ENCODE assay signal across 11 mouse cellular contexts in the genomic region with DNA sequence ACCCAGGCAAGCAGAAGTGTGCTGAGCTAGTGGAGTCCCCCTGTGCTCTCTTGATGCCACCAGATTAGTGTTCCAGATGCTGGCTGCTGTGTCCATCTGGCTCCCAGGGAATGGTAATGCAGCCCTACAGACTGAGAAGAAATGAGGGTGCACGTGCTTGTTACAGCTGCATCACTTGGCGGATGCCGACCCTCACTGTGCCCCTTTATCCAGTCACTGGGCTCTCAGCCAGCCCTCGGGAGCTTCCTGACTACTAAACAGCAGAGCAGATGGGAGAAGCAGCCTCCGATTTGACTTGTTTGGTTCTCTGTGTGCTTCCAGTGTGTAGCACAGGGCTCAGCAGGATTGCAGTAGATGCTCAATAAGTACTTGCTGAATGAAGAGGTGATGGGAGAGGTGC.
A peak's percentile ranks its signal among the peaks of the same experiment; 100 is the strongest.
DNase-seq lines count a peak whose midpoint lies in the region; ATAC-seq lines count a peak whose summit lies in the region.
"Had no signal": no experiment of that assay in that cellular context is flagged by ENCODE, and none has a peak within 500 bp of the region (broad histone marks: within the 10 kb centered on the region; RNA-seq: fewer than 3 reads in every experiment).

No protein-coding gene starts in this region.

- peaks cover 13% of the 10 kb centered on the region for H3K4me1 ChIP-seq in hindbrain, embryonic 13.5 days (replicated peaks)
- no peaks in the 10 kb centered on the region for H3K4me1 ChIP-seq in hindbrain, embryonic 10.5 days (replicated peaks)
- H3K4me1 ChIP-seq in forebrain, embryonic 15.5 days, result peaks cover 5% of the 10 kb centered on the region; the same call in 1 of the 2 replicates
- H3K4me1 ChIP-seq in kidney, embryonic 15.5 days, result peaks cover 7% of the 10 kb centered on the region
- H3K4me1 ChIP-seq: megakaryocyte, embryonic 14.5 days had no signal

- no peak overlapping the region for H3K9ac ChIP-seq in hindbrain, embryonic 13.5 days
- H3K9ac ChIP-seq in forebrain, embryonic 15.5 days (replicated peaks), result no peak overlapping the region
- no peak overlapping the region for H3K9ac ChIP-seq in kidney, embryonic 15.5 days
- H3K9ac ChIP-seq: heart, embryonic 12.5 days had no signal

- no peak overlapping the region for H3K27ac ChIP-seq in hindbrain, embryonic 13.5 days
- H3K27ac ChIP-seq in hindbrain, embryonic 10.5 days, result no peak overlapping the region
- H3K27ac ChIP-seq in forebrain, embryonic 15.5 days (replicated peaks), result no peak overlapping the region
- H3K27ac ChIP-seq in kidney, embryonic 15.5 days, result no peak overlapping the region

- no peaks in the 10 kb centered on the region for H3K9me3 ChIP-seq in hindbrain, embryonic 13.5 days
- no peaks in the 10 kb centered on the region for H3K9me3 ChIP-seq in hindbrain, embryonic 10.5 days
- H3K9me3 ChIP-seq in forebrain, embryonic 15.5 days, result no peaks in the 10 kb centered on the region
- H3K9me3 ChIP-seq in kidney, embryonic 15.5 days (replicated peaks), result no peaks in the 10 kb centered on the region
- H3K9me3 ChIP-seq: heart, embryonic 12.5 days; megakaryocyte, embryonic 14.5 days had no signal

- ATAC-seq in hindbrain, embryonic 13.5 days (ENCODE audit: low FRiP score), result 0 out of 2 replicates have a peak, but pooled peaks have one; percentile 43
- peak; percentile 58; the same call in 1 of the 2 replicates for ATAC-seq in forebrain, embryonic 15.5 days (replicated peaks)
- ATAC-seq in kidney, embryonic 15.5 days (replicated peaks; ENCODE audit: low FRiP score), result no peak

- H3K4me3 ChIP-seq in hindbrain, embryonic 13.5 days, result no peak overlapping the region
- no peak overlapping the region for H3K4me3 ChIP-seq in hindbrain, embryonic 10.5 days
- H3K4me3 ChIP-seq in forebrain, embryonic 15.5 days, result no peak overlapping the region
- H3K4me3 ChIP-seq in kidney, embryonic 15.5 days (replicated peaks), result no peak overlapping the region
- H3K4me3 ChIP-seq: heart, embryonic 12.5 days; megakaryocyte, embryonic 14.5 days had no signal

- no peak overlapping the region for H3K4me2 ChIP-seq in hindbrain, embryonic 13.5 days
- H3K4me2 ChIP-seq in forebrain, embryonic 15.5 days (replicated peaks), result no peak overlapping the region
- H3K4me2 ChIP-seq in kidney, embryonic 15.5 days, result no peak overlapping the region
- H3K4me2 ChIP-seq: heart, embryonic 12.5 days had no signal

- no peaks in the 10 kb centered on the region for H3K36me3 ChIP-seq in hindbrain, embryonic 13.5 days
- H3K36me3 ChIP-seq in hindbrain, embryonic 10.5 days, result no peaks in the 10 kb centered on the region
- no peaks in the 10 kb centered on the region for H3K36me3 ChIP-seq in forebrain, embryonic 15.5 days
- H3K36me3 ChIP-seq in kidney, embryonic 15.5 days, result no peaks in the 10 kb centered on the region
- H3K36me3 ChIP-seq: heart, embryonic 12.5 days had no signal

- H3K27me3 ChIP-seq in hindbrain, embryonic 13.5 days, result peaks cover 10% of the 10 kb centered on the region; the same call in 1 of the 2 replicates
- no peaks in the 10 kb centered on the region for H3K27me3 ChIP-seq in hindbrain, embryonic 10.5 days (ENCODE audit: insufficient read depth, poor library complexity, severe bottlenecking)
- H3K27me3 ChIP-seq in forebrain, embryonic 15.5 days, result no peaks in the 10 kb centered on the region
- no peaks in the 10 kb centered on the region for H3K27me3 ChIP-seq in kidney, embryonic 15.5 days
- H3K27me3 ChIP-seq: megakaryocyte, embryonic 14.5 days had no signal

- DNase-seq in hindbrain, embryonic 10.5 days (ENCODE audit: low spot score), result no peak
- DNase-seq in layer of hippocampus, adult 18-20 months (ENCODE audit: low spot score in 2 of 2), result peak; percentile 5 to 30
- peak; percentile 10 for DNase-seq in right cerebral cortex, adult 18-20 months
- DNase-seq in spleen, adult 18-20 months, result no peak
- no peak for DNase-seq in kidney, adult 18-20 months
- DNase-seq: kidney, adult 8-10 months had no signal

- 46% methylated on average over 5 of the region's 5 CpGs for WGBS in hindbrain, embryonic 13.5 days
- WGBS in hindbrain, embryonic 10.5 days, result 75% methylated on average over 5 of the region's 5 CpGs
- 12% methylated on average over 5 of the region's 5 CpGs for WGBS in forebrain, embryonic 15.5 days
- 51% methylated on average over 5 of the region's 5 CpGs for whole genome bisulfite sequencing in kidney, embryonic 15.5 days

Comparison
In these comparisons a context has a peak if more than half of its experiments do, and no peak if none do; other contexts are left out.
1. DNase-seq: peak in layer of hippocampus, adult 18-20 months (2 of 2) and right cerebral cortex, adult 18-20 months (single experiment); none in hindbrain, embryonic 10.5 days (single experiment), spleen, adult 18-20 months (0 of 2) and kidney, adult 18-20 months (single experiment).